Mouse (Mus musculus): Measurements from ENCODE around the gene Klra1. TPM values are rescaled to one million over a fixed set of nuclear protein-coding genes. Genes with fewer than 3 reads are reported as not detected.

Klra1 gene
- polyA plus RNA-seq (2012; rRNA removed), result not detected in 2 replicates
- not detected in 2 replicates for polyA plus RNA-seq (2014; fragmentation: Nextera tagmentation; extraction: Ambion mirVana)

GRCm38 (mm10) chr6:130386750-130387149 lies at the start of gene Klra1:
Klra1 (minus strand) TSS chr6:130386874.
- Histone ChIP-seq H3K4me1 (replicated peaks; ENCODE audit: control insufficient read depth in 2 of 2, insufficient read depth in 2 of 2, low read length in 1 of 2) (no peaks in the 10 kb centered on the region), H3K27ac (no peak within 1 kb of the TSS), H3K9me3 (ENCODE audit: control insufficient read depth, low read length) (no peaks in the 10 kb centered on the region), H3K4me2 (ENCODE audit: low read depth) (no peak within 1 kb of the TSS), H3K36me3 (replicated peaks; ENCODE audit: control insufficient read depth, insufficient read depth, low read depth) (no peaks in the 10 kb centered on the region), H3K9ac (replicated peaks) (no peak within 1 kb of the TSS), H3K4me3 (ENCODE audit: insufficient read depth in 1 of 2, low read depth in 2 of 2, low read length in 2 of 2) (no peak within 1 kb of the TSS), H3K27me3 (ENCODE audit: control insufficient read depth, insufficient read depth, low read length) (no peaks in the 10 kb centered on the region)
- DNase-seq (ENCODE audit: low read depth in 3 of 3, low spot score in 3 of 3), result no peak
- TF ChIP-seq EP300 (IDR thresholded peaks at IDR 0.05; ENCODE audit: low read depth) (no peak), CTCF (IDR thresholded peaks at IDR 0.05; ENCODE audit: low read depth) (no peak)
- no peak for ATAC-seq (ENCODE audit: insufficient read depth)
- WGBS (ENCODE audit: insufficient replicate concordance), result 52% methylated on average over 2 of the region's 2 CpGs

GRCm38 (mm10) chr6:130429511-130429910 lies 42.8 kb upstream of the Klra1 start:
- no peak overlapping the region for H3K27ac ChIP-seq
- ATAC-seq (ENCODE audit: insufficient read depth) (no peak), DNase-seq (ENCODE audit: low read depth in 3 of 3, low spot score in 3 of 3) (no peak)
- H3K4me1 ChIP-seq (replicated peaks; ENCODE audit: control insufficient read depth in 2 of 2, insufficient read depth in 2 of 2, low read length in 1 of 2), result no peaks in the 10 kb centered on the region
- no peaks in the 10 kb centered on the region for H3K9me3 ChIP-seq (ENCODE audit: control insufficient read depth, low read length)
- H3K36me3 ChIP-seq (replicated peaks; ENCODE audit: control insufficient read depth, insufficient read depth, low read depth), result no peaks in the 10 kb centered on the region
- H3K4me3 ChIP-seq (ENCODE audit: insufficient read depth in 1 of 2, low read depth in 2 of 2, low read length in 2 of 2), result no peak overlapping the region
- TF ChIP-seq CTCF (IDR thresholded peaks at IDR 0.05; ENCODE audit: low read depth), result no peak
- no peak for TF ChIP-seq EP300 (IDR thresholded peaks at IDR 0.05; ENCODE audit: low read depth)
- WGBS (ENCODE audit: insufficient replicate concordance), result 58% methylated on average over 4 of the region's 4 CpGs
- H3K27me3 ChIP-seq (ENCODE audit: control insufficient read depth, insufficient read depth, low read length), result no peaks in the 10 kb centered on the region
- H3K9ac ChIP-seq (replicated peaks), result no peak overlapping the region
- H3K4me2 ChIP-seq (ENCODE audit: low read depth), result no peak overlapping the region

- no peak for DNase-seq (ENCODE audit: low read depth in 3 of 3, low spot score in 3 of 3)
- Histone ChIP-seq H3K4me2 (ENCODE audit: low read depth) (no peak overlapping the region), H3K4me3 (ENCODE audit: insufficient read depth in 1 of 2, low read depth in 2 of 2, low read length in 2 of 2) (no peak overlapping the region), H3K4me1 (replicated peaks; ENCODE audit: control insufficient read depth in 2 of 2, insufficient read depth in 2 of 2, low read length in 1 of 2) (no peaks in the 10 kb centered on the region), H3K27me3 (ENCODE audit: control insufficient read depth, insufficient read depth, low read length) (no peaks in the 10 kb centered on the region), H3K36me3 (replicated peaks; ENCODE audit: control insufficient read depth, insufficient read depth, low read depth) (no peaks in the 10 kb centered on the region), H3K9me3 (ENCODE audit: control insufficient read depth, low read length) (no peaks in the 10 kb centered on the region), H3K27ac (no peak overlapping the region), H3K9ac (replicated peaks) (no peak overlapping the region)
- TF ChIP-seq CTCF (IDR thresholded peaks at IDR 0.05; ENCODE audit: low read depth), result no peak
- no peak for TF ChIP-seq EP300 (IDR thresholded peaks at IDR 0.05; ENCODE audit: low read depth)
- WGBS (ENCODE audit: insufficient replicate concordance), result 58% methylated on average over 2 of the region's 2 CpGs
- no peak for ATAC-seq (ENCODE audit: insufficient read depth)
Observed at GRCm38 (mm10) chr6:130419158-130419557, 32.5 kb upstream of the Klra1 start.

- no peak for DNase-seq (ENCODE audit: low read depth in 3 of 3, low spot score in 3 of 3)
- WGBS (ENCODE audit: insufficient replicate concordance), result 43% methylated on average over 1 of the region's 1 CpGs
- no peak for ATAC-seq (ENCODE audit: insufficient read depth)
- no peak overlapping the region for H3K27ac ChIP-seq
- H3K9ac ChIP-seq (replicated peaks), result no peak overlapping the region
- no peaks in the 10 kb centered on the region for H3K9me3 ChIP-seq (ENCODE audit: control insufficient read depth, low read length)
- no peaks in the 10 kb centered on the region for H3K4me1 ChIP-seq (replicated peaks; ENCODE audit: control insufficient read depth in 2 of 2, insufficient read depth in 2 of 2, low read length in 1 of 2)
- H3K36me3 ChIP-seq (replicated peaks; ENCODE audit: control insufficient read depth, insufficient read depth, low read depth), result no peaks in the 10 kb centered on the region
- H3K4me3 ChIP-seq (ENCODE audit: insufficient read depth in 1 of 2, low read depth in 2 of 2, low read length in 2 of 2), result no peak overlapping the region
- no peaks in the 10 kb centered on the region for H3K27me3 ChIP-seq (ENCODE audit: control insufficient read depth, insufficient read depth, low read length)
- no peak overlapping the region for H3K4me2 ChIP-seq (ENCODE audit: low read depth)
- TF ChIP-seq EP300 (IDR thresholded peaks at IDR 0.05; ENCODE audit: low read depth) (no peak), CTCF (IDR thresholded peaks at IDR 0.05; ENCODE audit: low read depth) (no peak)
Observed at GRCm38 (mm10) chr6:130404882-130405281, 18.2 kb upstream of the Klra1 start.

- H3K9ac ChIP-seq (replicated peaks), result no peak overlapping the region
- no peak overlapping the region for H3K27ac ChIP-seq
- WGBS (ENCODE audit: insufficient replicate concordance), result 35% methylated on average over 1 of the region's 1 CpGs
- H3K4me3 ChIP-seq (ENCODE audit: insufficient read depth in 1 of 2, low read depth in 2 of 2, low read length in 2 of 2), result no peak overlapping the region
- no peaks in the 10 kb centered on the region for H3K4me1 ChIP-seq (replicated peaks; ENCODE audit: control insufficient read depth in 2 of 2, insufficient read depth in 2 of 2, low read length in 1 of 2)
- no peak for ATAC-seq (ENCODE audit: insufficient read depth)
- H3K4me2 ChIP-seq (ENCODE audit: low read depth), result no peak overlapping the region
- no peaks in the 10 kb centered on the region for H3K36me3 ChIP-seq (replicated peaks; ENCODE audit: control insufficient read depth, insufficient read depth, low read depth)
- no peaks in the 10 kb centered on the region for H3K27me3 ChIP-seq (ENCODE audit: control insufficient read depth, insufficient read depth, low read length)
- H3K9me3 ChIP-seq (ENCODE audit: control insufficient read depth, low read length), result no peaks in the 10 kb centered on the region
- no peak for TF ChIP-seq CTCF (IDR thresholded peaks at IDR 0.05; ENCODE audit: low read depth)
- TF ChIP-seq EP300 (IDR thresholded peaks at IDR 0.05; ENCODE audit: low read depth), result no peak
- DNase-seq (ENCODE audit: low read depth in 3 of 3, low spot score in 3 of 3), result no peak
Observed at GRCm38 (mm10) chr6:130385803-130386202, 871 bp downstream of the Klra1 start.

Data from liver, embryonic 14.5 days (tissue).